11 mouse cellular contexts compared by ENCODE assay signal in genomic region chr6:129234456-129235360, GRCm38 (mm10). TPM values are rescaled to one million over a fixed set of nuclear protein-coding genes. Genes with fewer than 3 reads are reported as not detected.
DNase-seq lines count a peak whose midpoint lies in the region; ATAC-seq and TF ChIP-seq lines count a peak whose summit lies in the region.
"Had no signal": no experiment of that assay in that cellular context is flagged by ENCODE, and none has a peak within 500 bp of the region (broad histone marks: within the 10 kb centered on the region; RNA-seq: fewer than 3 reads in every experiment).

No protein-coding gene starts in this region.

- H3K9ac ChIP-seq in intestine, postnatal 0 days (ENCODE audit: low read depth, low read length): no peak overlapping the region

- peaks cover 16% of the 10 kb centered on the region; the same call in 1 of the 2 replicates for H3K4me1 ChIP-seq in intestine, postnatal 0 days (replicated peaks; ENCODE audit: control insufficient read depth, insufficient read depth, low read length)
- H3K4me1 ChIP-seq in olfactory bulb, adult 2 months (ENCODE audit: control insufficient read depth, insufficient read depth, low read length): peaks cover 4% of the 10 kb centered on the region; the same call in 1 of the 2 replicates
- H3K4me1 ChIP-seq: heart, embryonic 10.5 days had no signal

- no peaks in the 10 kb centered on the region for H3K27me3 ChIP-seq in intestine, postnatal 0 days (replicated peaks; ENCODE audit: control insufficient read depth, insufficient read depth, low read length)

- no peaks in the 10 kb centered on the region; the same call in 1 of the 2 replicates for H3K36me3 ChIP-seq in intestine, postnatal 0 days (ENCODE audit: control insufficient read depth, insufficient read depth)
- H3K36me3 ChIP-seq: heart, embryonic 10.5 days had no signal

- intact Hi-C loops in left cerebral cortex, postnatal 4 days (cut with DNase I): loop anchor here (5.0 to 10.0 kb wide), 2 partner anchors 140 to 377 kb away; no protein-coding TSS in a partner anchor

- no peak for ATAC-seq in intestine, postnatal 0 days

- H3K9me3 ChIP-seq in intestine, postnatal 0 days (ENCODE audit: control insufficient read depth): no peaks in the 10 kb centered on the region
- H3K9me3 ChIP-seq: heart, embryonic 10.5 days had no signal

- TF ChIP-seq CTCF in intestine, postnatal 0 days (IDR thresholded peaks at IDR 0.05; ENCODE audit: low read depth): no peak
- TF ChIP-seq CTCF in olfactory bulb, adult 2 months (IDR thresholded peaks at IDR 0.05; ENCODE audit: insufficient read depth, low read depth, low read length): no peak

- no peak overlapping the region for H3K4me3 ChIP-seq in intestine, postnatal 0 days (ENCODE audit: low read depth, low read length)
- H3K4me3 ChIP-seq in olfactory bulb, adult 2 months (ENCODE audit: insufficient read depth, low read depth, low read length): no peak overlapping the region
- H3K4me3 ChIP-seq: heart, embryonic 10.5 days had no signal

- TF ChIP-seq POLR2A in olfactory bulb, adult 2 months (IDR thresholded peaks at IDR 0.05; ENCODE audit: insufficient read depth, low read depth, low read length): no peak

- peak overlapping the region; percentile 15; the same call in 1 of the 2 replicates for H3K27ac ChIP-seq in intestine, postnatal 0 days (ENCODE audit: low read depth, low read length)
- H3K27ac ChIP-seq in olfactory bulb, adult 2 months (ENCODE audit: insufficient read depth, low read depth, low read length): peak overlapping the region; percentile 0; the same call in 1 of the 2 replicates
- H3K27ac ChIP-seq: heart, embryonic 10.5 days had no signal

- DNase-seq in gastrocnemius, adult 18-20 months (ENCODE audit: low spot score): peak; percentile 45
- DNase-seq in gastrocnemius, adult 8-10 months (ENCODE audit: low spot score in 2 of 2): no peak
- peak; percentile 75 for DNase-seq in CD4-positive, CD25-positive, alpha-beta regulatory T cell, adult 2 months (ENCODE audit: low read depth, low spot score)
- no peak for DNase-seq in cerebellum, adult 9-10 months
- DNase-seq in left cerebral cortex, postnatal 4 days: no peak
- DNase-seq in layer of hippocampus, postnatal 10 days (ENCODE audit: low spot score in 2 of 2): no peak
- DNase-seq: right cerebral cortex, postnatal 4 days had no signal

- WGBS in intestine, postnatal 0 days: 63% methylated on average over 8 of the region's 8 CpGs
- whole genome bisulfite sequencing in olfactory bulb, adult 2 months: 85% methylated on average over 8 of the region's 8 CpGs

- peak overlapping the region; percentile 30 for H3K4me2 ChIP-seq in intestine, postnatal 0 days (replicated peaks; ENCODE audit: low read depth)

RNA-seq across cellular contexts. Expression of gene Cd69, which starts 40.5 kb away (rescaled TPM):
- total RNA-seq in gastrocnemius, adult 18-20 months (2021): under 1 TPM in 1 of 2 experiments, not detected in 1; 0.12 TPM
- total RNA-seq in gastrocnemius, adult 8-10 months (2022): not detected
- polyA plus RNA-seq in intestine, postnatal 0 days (2015; fragmentation: Nextera tagmentation; extraction: Ambion mirVana): 0.12 and 0.16 TPM in 2 replicates
- polyA plus RNA-seq in olfactory bulb, adult 2 months (2012; ENCODE audit: insufficient read depth, insufficient read length, low replicate concordance, missing spikeins): not detected in 2 replicates
- not detected for total RNA-seq in left cerebral cortex, postnatal 4 days (2021)
- not detected for total RNA-seq in layer of hippocampus, postnatal 10 days (2021)
- polyA plus RNA-seq: C2C12 had no signal

RNA-seq across cellular contexts. Expression of gene Clec2d, which starts 54.3 kb away (rescaled TPM):
- total RNA-seq in gastrocnemius, adult 18-20 months (2021): 10 to 100 TPM; 54.9 to 94.0 TPM
- 10 to 100 TPM; 60.1 to 87.3 (median 74.7) TPM for total RNA-seq in gastrocnemius, adult 8-10 months (2022)
- 1.1 and 1.4 TPM in 2 replicates for polyA plus RNA-seq in intestine, postnatal 0 days (2015; fragmentation: Nextera tagmentation; extraction: Ambion mirVana)
- not detected in 2 replicates for polyA plus RNA-seq in olfactory bulb, adult 2 months (2012; ENCODE audit: insufficient read depth, insufficient read length, low replicate concordance, missing spikeins)
- total RNA-seq in left cerebral cortex, postnatal 4 days (2021): 1 to 10 TPM; 4.0 to 5.4 TPM
- total RNA-seq in layer of hippocampus, postnatal 10 days (2021): 1 to 10 TPM; 5.2 to 5.8 TPM
- polyA plus RNA-seq: heart, embryonic 10.5 days had no signal

Comparison
In these comparisons a context has a peak if more than half of its experiments do, and no peak if none do; other contexts are left out.
1. DNase-seq: peak in gastrocnemius, adult 18-20 months (single experiment) and CD4-positive, CD25-positive, alpha-beta regulatory T cell, adult 2 months (single experiment); none in gastrocnemius, adult 8-10 months (0 of 2), cerebellum, adult 9-10 months (single experiment), left cerebral cortex, postnatal 4 days (single experiment) and layer of hippocampus, postnatal 10 days (0 of 2).
2. RNA of gene Clec2d, which starts 54.3 kb away (total RNA-seq): 54.9 to 94.0 TPM in gastrocnemius, adult 18-20 months and 60.1 to 87.3 TPM in gastrocnemius, adult 8-10 months; 5.2 to 5.8 TPM in layer of hippocampus, postnatal 10 days and 4.0 to 5.4 TPM in left cerebral cortex, postnatal 4 days; every median in the first group is over 4 times any median in the second.